Mouse (Mus musculus) intestine, embryonic 16.5 days (tissue): ENCODE results near the gene Epm2a. TPM values are rescaled to one million over a fixed set of nuclear protein-coding genes. Genes with fewer than 3 reads are reported as not detected.
"Not testable (repeated sequence)": the region's sequence is repeated elsewhere in the genome, so short reads cannot be mapped to it uniquely, and the experiment has no call there.

Experiments used
- ATAC-seq: fragments of 200-750 bp; cut with Nextera tagmentation; 2 replicates; pipeline ENCODE4 v1.8.0; 2017; ENCODE audit warnings: moderate TSS enrichment, moderate library complexity
- H3K27ac ChIP-seq: fragments of 300-500 bp; sonication (generic); 2 replicates; pipeline ENCODE4 v1.5.1; 2014; ENCODE audit warnings: mild to moderate bottlenecking, low read length
- H3K27me3 ChIP-seq: fragments of 300-500 bp; sonication (generic); replicated peaks from 2 replicates; pipeline ENCODE4 v1.6.1; 2014; ENCODE audit warnings: low read length, control low read depth, mixed read lengths; ENCODE audit not compliant: control insufficient read depth, insufficient read depth
- H3K36me3 ChIP-seq: fragments of 300-500 bp; sonication (generic); 2 replicates; pipeline ENCODE4 v1.6.1; 2014; ENCODE audit warnings: low read length, control low read depth; ENCODE audit not compliant: control insufficient read depth, insufficient read depth
- H3K4me1 ChIP-seq: fragments of 300-500 bp; sonication (generic); 2 replicates; pipeline ENCODE4 v1.6.1; 2014; ENCODE audit warnings: low read length, control low read depth, mixed read lengths; ENCODE audit not compliant: control insufficient read depth, insufficient read depth
- H3K4me2 ChIP-seq: fragments of 300-500 bp; sonication (generic); 2 replicates; pipeline ENCODE4 v1.6.1; 2014; ENCODE audit warnings: low read depth, low read length, control low read depth
- H3K4me3 ChIP-seq: fragments of 300-500 bp; sonication (generic); 2 replicates; pipeline ENCODE4 v1.5.1; 2014; ENCODE audit warnings: mild to moderate bottlenecking, low read length
- H3K9ac ChIP-seq: fragments of 300-500 bp; sonication (generic); 2 replicates; pipeline ENCODE4 v1.6.1; 2014; ENCODE audit warnings: low read depth, low read length
- H3K9me3 ChIP-seq: fragments of 300-500 bp; sonication (generic); 2 replicates; pipeline ENCODE4 v1.6.1; 2016; ENCODE audit warnings: low read length, control low read depth; ENCODE audit not compliant: control insufficient read depth
- WGBS: fragments of 180-500 bp; shearing (Covaris S2); extraction: QIAGEN DNeasy Blood & Tissue Kit; methylation state at CpG from one replicate; pipeline ENCODE4 v1.1.7; 2014; 5-methylcytosine and 5-hydroxymethylcytosine counted together
- polyA plus RNA-seq: library from polyadenylated mRNA; unstranded; fragments of >200 nt; fragmentation: Nextera tagmentation; extraction: Ambion mirVana; gene quantifications from 2 replicates; pipeline ENCODE4 v1.2.1, GENCODE M21; 2015

Gene Epm2a
- polyA plus RNA-seq, 1 experiment from 2014 or later: 0.20 TPM

DNA sequence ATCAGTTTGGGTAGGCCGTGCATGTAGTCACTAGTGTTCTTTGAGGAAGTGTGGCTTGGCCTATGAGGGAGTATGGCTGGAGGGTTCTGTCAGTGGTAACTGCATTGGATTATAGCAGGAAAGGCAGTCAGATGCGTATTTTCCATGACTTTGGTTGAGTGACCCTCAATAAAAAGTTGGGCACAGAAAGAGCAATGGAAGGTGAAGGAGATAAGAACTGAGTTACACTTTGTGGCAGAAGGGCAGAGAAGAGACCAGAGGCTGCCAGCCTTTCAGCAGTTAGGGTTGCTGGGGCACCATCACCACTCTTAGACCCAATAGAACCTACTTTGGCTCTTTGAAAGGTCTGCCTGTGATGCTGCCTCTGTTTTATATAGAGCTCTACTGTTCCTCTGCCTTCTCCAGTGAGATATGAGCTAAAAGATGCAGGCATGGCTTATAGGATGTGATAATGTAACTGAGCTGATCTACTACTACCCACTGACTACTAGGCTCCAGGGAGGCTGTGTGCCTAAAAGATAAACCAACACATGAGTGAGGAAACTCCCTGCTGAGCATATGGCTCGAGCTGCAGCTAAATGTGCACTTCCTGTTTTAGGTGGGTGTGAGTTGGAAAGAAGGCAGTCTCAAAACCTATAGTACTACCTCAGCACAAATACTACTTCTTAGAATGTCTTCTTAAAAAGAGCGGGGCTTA is 19.9 kb upstream of the Epm2a start:
- H3K27ac ChIP-seq: no peak overlapping the region
- no peaks in the 10 kb centered on the region for H3K4me1 ChIP-seq
- no peaks in the 10 kb centered on the region for H3K36me3 ChIP-seq
- WGBS: 82% methylated on average over 4 of the region's 4 CpGs
- H3K4me3 ChIP-seq: no peak overlapping the region
- no peaks in the 10 kb centered on the region for H3K9me3 ChIP-seq
- H3K27me3 ChIP-seq: no peaks in the 10 kb centered on the region
- H3K9ac ChIP-seq: no peak overlapping the region
- ATAC-seq: peak; percentile 48
- no peak overlapping the region for H3K4me2 ChIP-seq

DNA sequence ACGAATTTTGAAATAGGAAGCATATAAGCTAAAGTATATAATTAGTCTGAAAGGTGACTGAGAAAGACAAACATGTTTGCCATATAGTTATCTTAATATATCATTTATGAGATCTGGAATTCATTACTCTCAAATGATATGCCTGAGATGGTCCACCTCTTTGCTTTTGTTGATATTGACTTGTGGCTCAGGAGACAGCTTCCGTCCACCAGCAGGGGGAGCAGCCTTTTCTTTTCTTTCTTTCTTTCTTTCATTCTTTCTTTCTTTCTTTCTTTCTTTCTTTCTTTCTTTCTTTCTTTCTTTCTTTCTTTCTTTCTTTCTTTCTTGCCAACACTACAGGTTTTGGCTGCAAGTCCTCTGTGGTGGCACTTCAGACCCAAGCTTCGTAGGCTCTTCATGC is 16.7 kb upstream of the Epm2a start:
- Histone ChIP-seq H3K36me3 (no peaks in the 10 kb centered on the region), H3K9me3 (no peaks in the 10 kb centered on the region), H3K27me3 (no peaks in the 10 kb centered on the region), H3K27ac (no peak overlapping the region), H3K9ac (no peak overlapping the region), H3K4me2 (no peak overlapping the region), H3K4me3 (no peak overlapping the region), H3K4me1 (no peaks in the 10 kb centered on the region)
- 87% methylated on average over 3 of the region's 3 CpGs for WGBS
- no peak for ATAC-seq

DNA sequence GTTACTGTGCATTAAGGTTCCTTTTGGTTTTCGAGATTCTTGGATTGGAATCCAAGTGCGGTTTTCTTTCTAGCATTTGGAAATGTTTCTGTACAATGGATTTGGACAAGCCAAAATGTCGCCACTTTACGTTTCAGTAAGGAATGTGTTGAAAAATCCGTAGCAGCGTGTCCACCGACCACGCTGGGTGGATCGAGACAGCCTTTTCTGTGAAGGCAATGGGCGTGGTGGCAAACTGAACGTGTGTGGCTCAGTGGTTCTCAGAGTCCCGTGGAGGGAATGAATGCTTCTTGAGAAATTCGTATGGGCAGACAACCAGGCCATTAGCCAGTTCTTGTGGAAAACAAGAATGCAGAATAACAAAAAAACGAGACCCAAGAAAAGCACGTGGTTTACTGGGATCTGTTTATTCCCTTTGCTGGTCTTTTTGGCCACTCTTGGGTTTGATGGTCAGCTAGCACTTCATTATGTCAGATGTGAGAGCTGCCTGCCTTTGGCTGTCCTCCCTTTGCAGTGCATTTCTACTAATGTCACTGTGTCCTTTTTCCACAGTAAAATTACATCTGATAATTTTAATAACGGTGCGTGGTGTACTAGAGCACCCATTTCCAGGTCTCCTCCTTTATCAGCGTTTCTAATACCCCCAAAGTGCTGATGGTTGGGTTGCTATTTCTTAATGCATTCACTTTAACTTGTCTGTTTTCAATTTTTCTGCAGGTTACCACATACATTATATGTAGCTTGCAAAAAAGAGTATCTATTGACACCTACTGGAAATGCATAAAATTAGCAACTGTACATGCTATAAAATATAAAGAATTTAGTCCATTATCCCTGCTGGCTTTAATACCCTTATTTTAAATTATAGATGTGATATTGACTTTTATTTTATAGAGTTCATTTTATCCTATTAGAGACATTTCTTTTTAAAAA is 1.6 kb downstream of the Epm2a start:
- Histone ChIP-seq H3K4me3 (no peak overlapping the region), H3K9ac (no peak overlapping the region), H3K27me3 (no peaks in the 10 kb centered on the region), H3K36me3 (no peaks in the 10 kb centered on the region), H3K27ac (no peak overlapping the region), H3K9me3 (no peaks in the 10 kb centered on the region), H3K4me1 (peaks cover 3% of the 10 kb centered on the region; the same call in 1 of the 2 replicates), H3K4me2 (no peak overlapping the region)
- no peak for ATAC-seq
- WGBS: 85% methylated on average over 18 of the region's 18 CpGs

GRCm38 (mm10) chr10:11350243-11350974 is 7.2 kb downstream of the Epm2a start:
- not testable (repeated sequence) for H3K36me3 ChIP-seq, H3K4me3 ChIP-seq, H3K4me1 ChIP-seq, H3K9ac ChIP-seq, H3K4me2 ChIP-seq, H3K9me3 ChIP-seq, H3K27ac ChIP-seq, H3K27me3 ChIP-seq
- ATAC-seq: peak; percentile 80
- 59% methylated on average over 3 of the region's 3 CpGs for WGBS

GRCm38 (mm10) chr10:11354609-11355008 is 11.4 kb downstream of the Epm2a start:
- H3K4me2 ChIP-seq: no peak overlapping the region
- no peaks in the 10 kb centered on the region for H3K36me3 ChIP-seq
- H3K9ac ChIP-seq: no peak overlapping the region
- no peaks in the 10 kb centered on the region for H3K27me3 ChIP-seq
- no peak for ATAC-seq
- no peaks in the 10 kb centered on the region for H3K9me3 ChIP-seq
- no peak overlapping the region for H3K27ac ChIP-seq
- no peaks in the 10 kb centered on the region for H3K4me1 ChIP-seq
- no peak overlapping the region for H3K4me3 ChIP-seq
- 77% methylated on average over 7 of the region's 8 CpGs for WGBS

DNA sequence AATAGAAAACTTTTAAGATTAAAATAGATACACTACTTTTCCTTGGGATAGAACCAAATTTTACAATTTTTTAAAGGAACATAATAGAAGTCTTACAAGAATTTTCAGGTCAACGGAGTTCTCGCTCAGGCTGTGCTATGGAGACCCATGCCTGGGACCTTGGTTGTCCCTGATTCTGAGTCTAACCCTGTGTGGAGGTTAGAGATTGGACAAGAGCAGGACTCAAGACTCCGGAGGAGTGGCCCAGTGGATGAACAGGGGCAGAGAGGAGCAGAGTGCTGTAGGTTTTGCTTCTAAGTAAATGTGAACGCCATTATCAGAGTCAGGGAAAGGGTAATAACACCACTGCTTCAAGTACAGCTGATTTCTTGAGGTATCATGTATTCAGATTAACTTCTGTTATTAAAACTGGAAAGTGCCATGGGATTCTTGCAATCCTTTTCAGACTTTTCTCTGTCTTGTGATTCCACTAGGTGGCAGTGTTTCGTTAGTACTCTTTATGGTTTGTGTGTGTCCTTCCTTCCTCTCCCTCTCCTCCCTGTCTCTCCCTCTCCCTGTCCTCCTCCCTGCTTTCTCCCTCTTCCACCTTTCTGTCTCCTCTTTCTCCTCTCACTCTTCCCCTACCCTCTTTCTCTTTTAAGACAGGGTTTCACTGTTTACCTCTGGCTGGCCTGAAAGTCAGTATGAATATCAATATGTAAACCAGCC is 18.9 kb downstream of the Epm2a start:
- ATAC-seq: peak; percentile 33; the same call in 1 of the 2 replicates
- H3K4me3 ChIP-seq: no peak overlapping the region
- no peak overlapping the region for H3K27ac ChIP-seq

DNA sequence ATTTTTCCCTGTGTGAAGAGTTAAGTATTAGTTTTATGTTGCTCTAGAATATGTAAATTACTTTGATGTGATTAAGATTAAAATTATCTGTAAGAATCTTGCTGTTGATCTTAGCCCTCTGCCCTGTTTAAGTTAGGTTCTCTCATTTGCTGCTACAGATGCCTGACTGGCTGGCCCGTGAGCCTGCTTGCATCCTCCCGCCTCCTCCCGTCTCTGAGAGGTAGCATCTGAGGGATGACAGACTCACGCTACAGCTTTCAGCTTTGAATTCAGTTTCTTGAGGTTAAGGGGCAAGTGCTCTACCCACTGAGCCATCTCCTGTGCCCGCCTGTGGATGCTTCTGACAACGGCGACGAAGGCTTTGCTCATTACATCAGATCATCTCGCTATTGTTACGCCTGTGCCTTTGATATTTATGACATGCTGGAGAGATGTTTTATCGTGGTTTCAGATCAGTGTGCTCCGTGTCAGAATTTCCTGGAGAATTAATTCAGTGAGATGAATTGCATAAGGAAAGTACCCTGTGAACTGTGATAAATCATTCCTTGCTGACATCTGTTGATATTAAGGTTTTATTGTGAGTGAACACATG is 19.8 kb downstream of the Epm2a start:
- H3K4me3 ChIP-seq: no peak overlapping the region
- H3K27me3 ChIP-seq: no peaks in the 10 kb centered on the region
- H3K9me3 ChIP-seq: no peaks in the 10 kb centered on the region
- H3K36me3 ChIP-seq: no peaks in the 10 kb centered on the region
- WGBS: 61% methylated on average over 12 of the region's 12 CpGs
- no peak overlapping the region for H3K27ac ChIP-seq
- no peak overlapping the region for H3K4me2 ChIP-seq
- H3K4me1 ChIP-seq: no peaks in the 10 kb centered on the region
- no peak overlapping the region for H3K9ac ChIP-seq
- ATAC-seq: no peak

More for the DNA sequence above, 18.9 kb downstream of the Epm2a start:
- Histone ChIP-seq H3K27me3 (no peaks in the 10 kb centered on the region), H3K9me3 (no peaks in the 10 kb centered on the region), H3K4me1 (no peaks in the 10 kb centered on the region), H3K9ac (no peak overlapping the region), H3K36me3 (no peaks in the 10 kb centered on the region), H3K4me2 (no peak overlapping the region)
- WGBS: 61% methylated on average over 5 of the region's 5 CpGs

DNA sequence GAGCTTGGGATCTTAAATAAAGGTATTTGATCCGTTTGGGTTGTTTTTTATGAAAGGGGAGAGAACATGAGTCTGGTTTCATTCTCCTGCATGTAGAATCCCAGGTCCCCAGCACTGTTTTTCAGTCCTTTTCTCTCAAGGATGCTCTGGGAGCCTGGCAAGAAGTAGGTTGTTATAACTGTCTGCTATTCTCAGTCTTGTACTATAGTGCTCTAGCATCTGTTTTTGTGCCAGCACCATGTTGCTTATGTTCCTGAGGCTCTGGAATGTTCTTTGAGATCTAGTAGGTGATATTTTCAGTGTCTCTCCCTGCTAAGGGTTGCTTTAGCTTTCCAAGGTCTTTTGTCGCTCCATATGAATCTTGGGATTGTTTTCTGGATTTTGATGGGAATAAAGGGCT is 38.1 kb downstream of the Epm2a start:
- Histone ChIP-seq H3K9ac (no peak overlapping the region), H3K9me3 (no peaks in the 10 kb centered on the region), H3K27me3 (no peaks in the 10 kb centered on the region), H3K36me3 (no peaks in the 10 kb centered on the region), H3K4me3 (no peak overlapping the region), H3K4me1 (no peaks in the 10 kb centered on the region), H3K27ac (no peak overlapping the region), H3K4me2 (no peak overlapping the region)
- 84% methylated on average over 2 of the region's 2 CpGs for WGBS
- no peak for ATAC-seq
